Mouse (Mus musculus) ES-Bruce4 (cell line): ENCODE data around the gene Cd3e. TPM values are rescaled to one million over a fixed set of nuclear protein-coding genes. Genes with fewer than 3 reads are reported as not detected.

Experiments
- H3K27ac ChIP-seq: 2 replicates; pipeline ENCODE4 v1.5.1; 2012; ENCODE audit warnings: low read length, inconsistent platforms; ENCODE audit not compliant: insufficient read depth
- H3K27me3 ChIP-seq: 2 replicates; pipeline ENCODE4 v1.6.1; 2012; ENCODE audit warnings: mild to moderate bottlenecking, low read length, inconsistent platforms; ENCODE audit not compliant: control insufficient read depth, poor library complexity, insufficient read depth, severe bottlenecking
- H3K36me3 ChIP-seq: 2 replicates; pipeline ENCODE4 v1.6.1; 2012; ENCODE audit warnings: inconsistent platforms, mild to moderate bottlenecking, low read length, moderate library complexity; ENCODE audit not compliant: control insufficient read depth, poor library complexity, insufficient read depth, severe bottlenecking
- H3K4me1 ChIP-seq: one replicate; pipeline ENCODE4 v1.8.1; 2011; ENCODE audit warnings: low read length; ENCODE audit not compliant: control insufficient read depth, insufficient read depth
- H3K4me3 ChIP-seq: 2 replicates; pipeline ENCODE4 v1.5.1; 2011; ENCODE audit warnings: low read depth, mild to moderate bottlenecking, low read length
- H3K9ac ChIP-seq: 2 replicates; pipeline ENCODE4 v1.6.1; 2012; ENCODE audit warnings: low read depth, mild to moderate bottlenecking, inconsistent platforms; ENCODE audit not compliant: poor library complexity, severe bottlenecking
- H3K9me3 ChIP-seq: replicated peaks from 2 replicates; pipeline ENCODE4 v1.6.1; 2012; ENCODE audit warnings: mild to moderate bottlenecking, low read length, inconsistent platforms; ENCODE audit not compliant: control insufficient read depth, poor library complexity, insufficient read depth, severe bottlenecking
- CTCF ChIP-seq: IDR thresholded peaks from one replicate; pipeline ENCODE4 v1.8.1; 2011; ENCODE audit warnings: low read depth, low read length
- EP300 ChIP-seq: IDR thresholded peaks from 2 replicates; pipeline ENCODE4 v1.6.1; 2011; ENCODE audit warnings: low read depth, low read length; ENCODE audit not compliant: insufficient read depth
- POLR2A ChIP-seq: IDR thresholded peaks from one replicate; pipeline ENCODE4 v1.8.1; 2011; ENCODE audit warnings: low read length; ENCODE audit not compliant: insufficient read depth
- polyA plus RNA-seq: library from polyadenylated mRNA; stranded (reverse); fragments of >200 nt; gene quantifications from 2 replicates; pipeline ENCODE4 v1.2.4, GENCODE M21; 2011; ENCODE audit warnings: low read depth; ENCODE audit not compliant: missing spikeins, insufficient read depth, insufficient read length

Cd3e gene
- polyA plus RNA-seq, 1 experiment, result not detected

GRCm38 (mm10) chr9:44991821-44992220 lies 17.6 kb downstream of the Cd3e start:
- Histone ChIP-seq H3K4me3 (no peak overlapping the region), H3K27ac (no peak overlapping the region), H3K36me3 (no peaks in the 10 kb centered on the region), H3K4me1 (no peaks in the 10 kb centered on the region), H3K9ac (no peak overlapping the region), H3K27me3 (no peaks in the 10 kb centered on the region; the same call in 1 of the 2 replicates), H3K9me3 (no peaks in the 10 kb centered on the region)
- TF ChIP-seq POLR2A (no peak), CTCF (no peak), EP300 (no peak)

DNA sequence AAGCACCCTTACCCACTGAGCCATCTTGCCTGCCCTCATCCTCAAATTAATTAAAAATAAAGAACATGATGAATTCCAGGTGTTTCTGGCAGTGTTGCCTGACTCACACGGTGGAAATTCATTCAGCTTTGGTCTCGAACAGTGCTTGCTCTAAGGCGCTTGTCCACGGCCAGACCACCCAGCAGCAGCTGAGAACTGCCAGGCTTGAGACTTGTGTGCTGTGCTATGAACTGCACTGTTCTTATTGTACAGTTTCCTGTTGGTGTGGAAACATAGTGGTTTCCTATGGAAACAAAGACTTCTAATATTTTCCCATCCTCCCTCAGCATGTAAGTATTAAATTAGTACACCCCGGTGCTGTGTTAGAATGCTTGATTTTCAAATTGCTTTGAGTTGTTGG lies 22.5 kb downstream of the Cd3e start:
- no peak overlapping the region for H3K4me3 ChIP-seq
- no peaks in the 10 kb centered on the region for H3K4me1 ChIP-seq
- no peaks in the 10 kb centered on the region for H3K36me3 ChIP-seq
- H3K27me3 ChIP-seq, result no peaks in the 10 kb centered on the region
- no peak overlapping the region for H3K27ac ChIP-seq
- no peaks in the 10 kb centered on the region for H3K9me3 ChIP-seq
- TF ChIP-seq POLR2A, result no peak
- TF ChIP-seq CTCF, result no peak
- no peak for TF ChIP-seq EP300
- H3K9ac ChIP-seq, result no peak overlapping the region

DNA sequence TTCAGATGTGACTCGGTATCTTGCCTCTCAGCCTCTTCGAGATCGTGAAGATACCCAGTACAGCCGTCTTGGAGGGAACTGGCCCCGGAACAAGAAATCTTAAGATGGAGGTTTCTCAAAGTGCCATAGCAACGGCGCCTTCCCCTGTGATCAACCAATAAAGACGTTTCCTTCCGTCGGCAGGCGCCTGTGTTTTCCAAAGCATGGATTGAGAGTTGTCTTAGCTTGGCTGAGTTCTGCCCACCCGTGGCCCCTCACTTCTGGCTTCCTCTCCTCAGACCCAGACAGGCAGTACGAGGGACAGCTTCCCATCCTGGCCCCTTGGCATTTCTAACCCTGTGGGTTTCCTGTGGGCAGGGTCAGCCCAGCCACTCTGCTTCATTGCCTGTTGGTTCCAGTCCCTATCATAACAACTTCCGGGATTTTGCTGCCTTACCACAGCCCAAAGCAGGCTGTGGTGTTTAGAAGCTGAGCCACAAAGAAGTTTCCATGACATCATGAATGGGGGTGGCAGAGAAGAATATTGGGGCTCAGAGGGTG lies 23.1 kb downstream of the Cd3e start:
- Histone ChIP-seq H3K4me3 (no peak overlapping the region), H3K27ac (no peak overlapping the region), H3K9ac (no peak overlapping the region), H3K27me3 (no peaks in the 10 kb centered on the region), H3K36me3 (no peaks in the 10 kb centered on the region), H3K4me1 (no peaks in the 10 kb centered on the region), H3K9me3 (no peaks in the 10 kb centered on the region)
- TF ChIP-seq EP300 (no peak), CTCF (no peak), POLR2A (no peak)

- TF ChIP-seq CTCF (no peak), EP300 (no peak), POLR2A (no peak)
- no peak overlapping the region for H3K9ac ChIP-seq
- H3K27ac ChIP-seq, result no peak overlapping the region
- H3K4me3 ChIP-seq, result no peak overlapping the region
- no peaks in the 10 kb centered on the region for H3K9me3 ChIP-seq
- H3K36me3 ChIP-seq, result no peaks in the 10 kb centered on the region
- no peaks in the 10 kb centered on the region for H3K4me1 ChIP-seq
- no peaks in the 10 kb centered on the region for H3K27me3 ChIP-seq
These were observed 23.7 kb downstream of the Cd3e start for GRCm38 (mm10) chr9:44985721-44986161.

DNA sequence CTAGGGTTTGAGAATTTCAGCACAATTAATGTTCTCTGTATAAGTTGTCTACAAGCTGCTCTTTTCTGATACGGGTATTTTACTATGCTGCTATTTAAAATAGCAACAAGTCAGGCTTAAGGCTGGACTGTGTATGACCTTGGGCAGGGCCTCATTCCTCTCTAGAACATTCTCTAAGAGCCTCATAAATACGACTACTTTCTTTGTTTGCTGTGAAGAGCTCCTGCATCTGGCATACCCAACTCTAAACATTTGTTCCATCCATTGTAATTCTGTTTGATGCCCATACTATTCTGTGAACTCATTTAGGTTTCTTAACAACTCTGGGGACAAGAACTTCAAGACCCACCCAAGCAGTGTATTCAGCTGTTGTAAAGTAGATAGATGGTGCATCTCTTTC lies 26.4 kb downstream of the Cd3e start:
- no peaks in the 10 kb centered on the region for H3K27me3 ChIP-seq
- H3K4me1 ChIP-seq, result no peaks in the 10 kb centered on the region
- TF ChIP-seq CTCF (no peak), POLR2A (no peak), EP300 (no peak)
- H3K36me3 ChIP-seq, result no peaks in the 10 kb centered on the region
- no peaks in the 10 kb centered on the region for H3K9me3 ChIP-seq
- no peak overlapping the region for H3K4me3 ChIP-seq
- H3K9ac ChIP-seq, result no peak overlapping the region
- H3K27ac ChIP-seq, result no peak overlapping the region

DNA sequence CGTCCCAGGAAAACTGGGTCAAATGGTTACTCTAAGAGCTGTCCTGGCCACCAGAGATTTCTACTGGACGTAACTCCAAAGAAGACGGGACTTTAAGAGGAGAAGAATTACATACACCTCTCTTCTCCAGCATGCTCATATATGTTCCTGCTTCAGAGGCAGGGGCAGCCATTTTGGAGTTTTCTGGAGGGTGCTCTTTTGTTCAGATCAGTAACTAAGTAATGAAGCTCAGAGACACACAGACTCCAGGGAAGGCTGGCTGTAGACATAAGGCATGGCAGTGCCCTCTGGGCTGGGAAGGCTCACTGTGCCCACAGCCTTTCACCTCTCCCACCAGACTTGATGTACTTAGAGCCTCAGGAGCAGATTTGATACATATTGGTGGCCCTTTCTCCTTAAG lies 26.9 kb downstream of the Cd3e start:
- H3K9me3 ChIP-seq, result no peaks in the 10 kb centered on the region
- H3K4me1 ChIP-seq, result no peaks in the 10 kb centered on the region
- no peaks in the 10 kb centered on the region for H3K36me3 ChIP-seq
- no peak overlapping the region for H3K9ac ChIP-seq
- no peaks in the 10 kb centered on the region for H3K27me3 ChIP-seq
- TF ChIP-seq POLR2A (no peak), EP300 (no peak), CTCF (no peak)
- no peak overlapping the region for H3K4me3 ChIP-seq
- no peak overlapping the region for H3K27ac ChIP-seq
